Mouse (Mus musculus) intestine, embryonic 16.5 days (tissue): ENCODE measurements around the gene Pak6. TPM values are rescaled to one million over a fixed set of nuclear protein-coding genes. Genes with fewer than 3 reads are reported as not detected.

ENCODE experiments used
- ATAC-seq: fragments of 200-750 bp; cut with Nextera tagmentation; 2 replicates; pipeline ENCODE4 v1.8.0; 2017; ENCODE audit warnings: moderate TSS enrichment, moderate library complexity
- H3K27ac ChIP-seq: fragments of 300-500 bp; sonication (generic); 2 replicates; pipeline ENCODE4 v1.5.1; 2014; ENCODE audit warnings: mild to moderate bottlenecking, low read length
- H3K27me3 ChIP-seq: fragments of 300-500 bp; sonication (generic); replicated peaks from 2 replicates; pipeline ENCODE4 v1.6.1; 2014; ENCODE audit warnings: low read length, control low read depth, mixed read lengths; ENCODE audit not compliant: control insufficient read depth, insufficient read depth
- H3K36me3 ChIP-seq: fragments of 300-500 bp; sonication (generic); 2 replicates; pipeline ENCODE4 v1.6.1; 2014; ENCODE audit warnings: low read length, control low read depth; ENCODE audit not compliant: control insufficient read depth, insufficient read depth
- H3K4me1 ChIP-seq: fragments of 300-500 bp; sonication (generic); 2 replicates; pipeline ENCODE4 v1.6.1; 2014; ENCODE audit warnings: low read length, control low read depth, mixed read lengths; ENCODE audit not compliant: control insufficient read depth, insufficient read depth
- H3K4me2 ChIP-seq: fragments of 300-500 bp; sonication (generic); 2 replicates; pipeline ENCODE4 v1.6.1; 2014; ENCODE audit warnings: low read depth, low read length, control low read depth
- H3K4me3 ChIP-seq: fragments of 300-500 bp; sonication (generic); 2 replicates; pipeline ENCODE4 v1.5.1; 2014; ENCODE audit warnings: mild to moderate bottlenecking, low read length
- H3K9ac ChIP-seq: fragments of 300-500 bp; sonication (generic); 2 replicates; pipeline ENCODE4 v1.6.1; 2014; ENCODE audit warnings: low read depth, low read length
- H3K9me3 ChIP-seq: fragments of 300-500 bp; sonication (generic); 2 replicates; pipeline ENCODE4 v1.6.1; 2016; ENCODE audit warnings: low read length, control low read depth; ENCODE audit not compliant: control insufficient read depth
- WGBS: fragments of 180-500 bp; shearing (Covaris S2); extraction: QIAGEN DNeasy Blood & Tissue Kit; methylation state at CpG from one replicate; pipeline ENCODE4 v1.1.7; 2014; 5-methylcytosine and 5-hydroxymethylcytosine counted together
- polyA plus RNA-seq: library from polyadenylated mRNA; unstranded; fragments of >200 nt; fragmentation: Nextera tagmentation; extraction: Ambion mirVana; gene quantifications from 2 replicates; pipeline ENCODE4 v1.2.1, GENCODE M21; 2015

Gene Pak6
- polyA plus RNA-seq, 1 experiment from 2014 or later: 2.0 TPM

DNA sequence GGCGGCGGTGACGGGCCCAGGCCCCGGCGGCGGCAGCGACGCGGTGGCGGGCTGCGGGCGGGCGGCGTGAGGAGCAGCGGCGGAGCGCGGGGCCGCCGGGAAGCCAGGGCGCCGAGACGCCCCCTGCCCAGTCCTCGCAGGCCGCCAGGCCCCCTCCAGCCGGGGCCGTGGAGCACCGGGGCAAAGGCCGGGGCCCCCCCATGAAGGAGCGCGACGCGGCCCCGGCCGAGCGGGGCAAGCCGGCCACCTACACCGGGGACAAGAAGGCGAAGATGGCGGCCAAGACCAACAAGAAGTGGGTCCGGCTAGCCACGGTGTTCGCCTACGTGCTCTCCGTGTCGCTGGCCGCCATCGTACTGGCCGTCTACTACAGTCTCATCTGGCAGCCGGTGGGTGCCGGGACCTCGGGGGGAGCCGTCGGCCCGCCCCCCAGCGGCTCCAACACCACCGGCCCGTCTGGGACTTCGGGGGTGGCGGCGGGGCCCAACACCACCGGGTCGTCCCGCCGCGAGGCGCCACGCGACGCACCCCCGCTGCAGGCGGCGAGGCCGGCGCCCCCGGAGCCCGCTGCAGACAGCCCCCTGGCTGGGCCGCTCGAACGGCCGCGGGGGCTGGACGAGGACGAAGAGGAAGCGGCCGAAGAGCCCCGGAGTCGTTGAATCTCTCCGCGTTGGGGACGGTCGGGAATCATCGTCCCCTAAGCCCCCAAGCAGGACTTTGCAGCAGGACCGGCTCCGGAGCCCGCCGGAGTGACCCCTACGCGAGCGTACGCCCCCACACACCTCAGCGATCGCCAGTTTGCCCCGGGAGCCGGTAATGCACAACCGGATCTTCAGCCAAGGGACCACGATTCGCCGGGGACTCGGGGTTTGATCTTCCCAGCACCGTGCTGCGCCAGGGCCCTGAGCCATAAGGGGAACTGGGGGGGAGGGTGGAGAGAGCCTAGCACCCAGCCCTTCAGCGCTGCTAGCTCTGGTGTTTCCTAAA, 83.1 kb downstream of the Pak6 start:
- H3K36me3 ChIP-seq: 0 out of 2 replicates have a peak, but pooled peaks cover 4% of the 10 kb centered on the region
- H3K4me2 ChIP-seq: peak overlapping the region; percentile 96
- H3K9ac ChIP-seq: peak overlapping the region; percentile 89
- peak overlapping the region; percentile 21; the same call in 1 of the 2 replicates for H3K27ac ChIP-seq
- H3K9me3 ChIP-seq: no peaks in the 10 kb centered on the region
- peak; percentile 53 for ATAC-seq
- peak overlapping the region; percentile 86 for H3K4me3 ChIP-seq
- under 1% methylated on average over 98 of the region's 113 CpGs for WGBS
- H3K27me3 ChIP-seq: peaks cover 8% of the 10 kb centered on the region; the same call in 1 of the 2 replicates
- H3K4me1 ChIP-seq: peaks cover 16% of the 10 kb centered on the region

DNA sequence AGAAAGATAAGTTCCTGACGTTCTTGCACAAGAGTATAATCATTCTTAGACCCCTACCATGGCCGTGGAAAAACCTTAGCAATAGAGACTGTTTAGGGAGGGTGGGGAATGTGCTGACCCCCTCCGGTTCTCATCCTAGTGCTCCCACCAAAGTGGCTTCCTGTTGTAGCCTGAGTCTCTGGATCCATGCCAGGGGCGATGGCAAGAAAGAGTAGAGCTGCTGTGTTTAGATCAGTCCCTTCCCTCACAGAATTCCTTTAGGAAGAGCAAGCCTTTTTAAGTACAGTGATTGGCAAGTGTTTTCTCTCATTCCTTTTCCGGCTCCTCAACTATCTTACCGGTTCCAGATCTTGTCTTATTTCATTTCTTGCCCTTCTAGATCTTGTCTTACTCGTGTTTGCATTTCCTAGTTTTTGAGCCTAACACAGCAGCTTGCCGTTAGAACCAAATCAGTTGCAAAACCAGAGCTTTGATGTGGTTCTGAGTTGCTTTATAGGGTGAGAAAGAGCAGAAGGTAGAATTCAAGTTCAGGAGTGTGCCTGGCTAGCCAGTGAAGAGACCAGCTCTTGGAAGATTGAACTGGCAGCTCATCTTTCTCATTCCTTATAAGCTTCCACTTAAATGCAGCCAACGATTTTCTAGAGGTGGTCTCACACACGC, 84.3 kb downstream of the Pak6 start:
- peak overlapping the region; percentile 96 for H3K4me2 ChIP-seq
- no peaks in the 10 kb centered on the region for H3K9me3 ChIP-seq
- WGBS: 36% methylated on average over 10 of the region's 10 CpGs
- 0 out of 2 replicates have a peak overlapping the region, but pooled peaks have one; percentile 2 for H3K9ac ChIP-seq
- H3K27me3 ChIP-seq: peaks cover under 1% of the 10 kb centered on the region; the same call in 1 of the 2 replicates
- 0 out of 2 replicates have a peak, but pooled peaks cover 4% of the 10 kb centered on the region for H3K36me3 ChIP-seq
- ATAC-seq: no peak
- no peak overlapping the region for H3K27ac ChIP-seq
- H3K4me3 ChIP-seq: peak overlapping the region; percentile 86
- H3K4me1 ChIP-seq: peaks cover 28% of the 10 kb centered on the region

Other genes with a start within 250 kb of the Pak6 start
- gene Srp14, start 183.6 kb upstream of the Pak6 start, polyA plus RNA-seq: 191 and 204 TPM in 2 replicates
- gene Bmf, start 113.6 kb upstream of the Pak6 start, polyA plus RNA-seq: 2.3 and 2.4 TPM in 2 replicates
- gene Bub1b, start 65.1 kb upstream of the Pak6 start, polyA plus RNA-seq: 58.4 and 63.6 TPM in 2 replicates
- 0.15 and 0.22 TPM in 2 replicates for gene Ankrd63, start 40.7 kb downstream of the Pak6 start, polyA plus RNA-seq
- 0.99 and 1.3 TPM in 2 replicates for gene Plcb2, start 65.1 kb downstream of the Pak6 start, polyA plus RNA-seq
- gene Inafm2, start 82.5 kb downstream of the Pak6 start, polyA plus RNA-seq: 21.9 and 24.1 TPM in 2 replicates
- gene Ccdc9b, start 99.4 kb downstream of the Pak6 start, polyA plus RNA-seq: 0.93 and 1.2 TPM in 2 replicates
- gene Phgr1, start 109.5 kb downstream of the Pak6 start, polyA plus RNA-seq: 66.6 and 66.9 TPM in 2 replicates
- 2.2 and 2.3 TPM in 2 replicates for gene Disp2, start 116.4 kb downstream of the Pak6 start, polyA plus RNA-seq
- 78.5 and 85.7 TPM in 2 replicates for gene Knstrn, start 150.7 kb downstream of the Pak6 start, polyA plus RNA-seq
- 41.9 and 51.3 TPM in 2 replicates for gene Ivd, start 198.7 kb downstream of the Pak6 start, polyA plus RNA-seq
- 3.6 and 4.9 TPM in 2 replicates for gene Bahd1, start 237.1 kb downstream of the Pak6 start, polyA plus RNA-seq